Mouse (Mus musculus) MEL (cell line): ENCODE results near the gene Id2. TPM values are rescaled to one million over a fixed set of nuclear protein-coding genes. Genes with fewer than 3 reads are reported as not detected.

Experiments
- DNase-seq: peaks from one replicate; pipeline ENCODE4 v3.0.0; 2011; ENCODE audit warnings: low read depth, low spot score
- H3K27ac ChIP-seq: 2 replicates; pipeline ENCODE4 v1.5.1; 2012; ENCODE audit warnings: low read depth, mild to moderate bottlenecking, control low read depth, low read length, moderate library complexity; ENCODE audit not compliant: control insufficient read depth
- H3K27me3 ChIP-seq, 2 experiments: fragments of 150-350 bp in 1 of 2; sonication (generic) in 1 of 2; 2 replicates each; pipeline ENCODE4 v1.6.1; 2012; ENCODE audit warnings: low read length in 2 of 2, mild to moderate bottlenecking in 2 of 2, improper control_type of control experiment in 1 of 2, moderate library complexity in 1 of 2; ENCODE audit not compliant: insufficient read depth in 2 of 2, control insufficient read depth in 1 of 2
- H3K36me3 ChIP-seq, 2 experiments: 2 replicates each; pipeline ENCODE4 v1.6.1; 2012 to 2014; ENCODE audit warnings: low read length in 2 of 2, improper control_type of control experiment in 1 of 2, inconsistent platforms in 1 of 2, mild to moderate bottlenecking in 1 of 2; ENCODE audit not compliant: insufficient read depth in 2 of 2, control insufficient read depth in 1 of 2
- H3K4me1 ChIP-seq, 2 experiments: fragments of 150-350 bp in 1 of 2; sonication (generic) in 1 of 2; 2 replicates each; pipeline ENCODE4 v1.6.1; 2012; ENCODE audit warnings: low read length in 2 of 2, improper control_type of control experiment in 1 of 2, mild to moderate bottlenecking in 1 of 2; ENCODE audit not compliant: insufficient read depth in 2 of 2, control insufficient read depth in 1 of 2
- H3K4me3 ChIP-seq, 2 experiments: fragments of 150-350 bp in 1 of 2; sonication (generic) in 1 of 2; 2 replicates each; pipeline ENCODE4 v1.5.1; 2012; ENCODE audit warnings: low read depth in 2 of 2, low read length in 2 of 2, mild to moderate bottlenecking in 2 of 2, moderate library complexity in 2 of 2, control low read depth in 1 of 2, improper control_type of control experiment in 1 of 2; ENCODE audit not compliant: control insufficient read depth in 1 of 2, insufficient read depth in 1 of 2
- H3K79me2 ChIP-seq: 2 replicates; pipeline ENCODE4 v1.6.1; 2012; ENCODE audit warnings: mild to moderate bottlenecking, low read length, moderate library complexity; ENCODE audit not compliant: control insufficient read depth, poor library complexity, insufficient read depth
- H3K9ac ChIP-seq: 2 replicates; pipeline ENCODE4 v1.6.1; 2012; ENCODE audit warnings: low read depth, mild to moderate bottlenecking, control low read depth, low read length, moderate library complexity; ENCODE audit not compliant: control insufficient read depth, poor library complexity, severe bottlenecking
- H3K9me3 ChIP-seq: fragments of 150-350 bp; sonication (generic); replicated peaks from 2 replicates; pipeline ENCODE4 v1.6.1; 2012; ENCODE audit warnings: mild to moderate bottlenecking, low read length, improper control_type of control experiment, moderate library complexity; ENCODE audit not compliant: insufficient read depth
- E2F4 ChIP-seq: IDR thresholded peaks from 2 replicates; pipeline ENCODE4 v1.6.1; 2011; ENCODE audit warnings: low read depth, low read length, improper control_type of control experiment, borderline replicate concordance
- EP300 ChIP-seq, 2 experiments: IDR thresholded peaks; 2 replicates each; pipeline ENCODE4 v1.6.1; 2011; ENCODE audit warnings: improper control_type of control experiment in 2 of 2, low read length in 2 of 2, low read depth in 1 of 2, mild to moderate bottlenecking in 1 of 2
- HCFC1 ChIP-seq: IDR thresholded peaks from 2 replicates; pipeline ENCODE4 v1.6.1; 2012; ENCODE audit warnings: low read depth, mild to moderate bottlenecking, inconsistent platforms, low read length, improper control_type of control experiment, moderate library complexity
- MAFK ChIP-seq: IDR thresholded peaks from 2 replicates; pipeline ENCODE4 v1.6.1; 2011; ENCODE audit warnings: low read depth, mild to moderate bottlenecking, low read length, improper control_type of control experiment, borderline replicate concordance
- MAX ChIP-seq: IDR thresholded peaks from 2 replicates; pipeline ENCODE4 v1.6.1; 2011; ENCODE audit warnings: low read length, improper control_type of control experiment
- MAZ ChIP-seq: IDR thresholded peaks from 2 replicates; pipeline ENCODE4 v1.6.1; 2012; ENCODE audit warnings: low read depth, mild to moderate bottlenecking, inconsistent platforms, low read length, improper control_type of control experiment
- MYB ChIP-seq: IDR thresholded peaks from 2 replicates; pipeline ENCODE4 v1.6.1; 2011; ENCODE audit warnings: mild to moderate bottlenecking, low read depth, low read length, improper control_type of control experiment
- MYC ChIP-seq: IDR thresholded peaks from 2 replicates; pipeline ENCODE4 v1.6.1; 2011; ENCODE audit warnings: low read depth, mild to moderate bottlenecking, low read length, improper control_type of control experiment, moderate library complexity
- POLR2AphosphoS2 ChIP-seq: IDR thresholded peaks from 2 replicates; pipeline ENCODE4 v1.6.1; 2011; ENCODE audit warnings: low read length, improper control_type of control experiment
- RAD21 ChIP-seq: IDR thresholded peaks from 2 replicates; pipeline ENCODE4 v1.6.1; 2011; ENCODE audit warnings: mild to moderate bottlenecking, low read depth, low read length, improper control_type of control experiment
- RCOR1 ChIP-seq: IDR thresholded peaks from 2 replicates; pipeline ENCODE4 v1.6.1; 2012; ENCODE audit warnings: low read depth, mild to moderate bottlenecking, inconsistent platforms, low read length, improper control_type of control experiment
- SIN3A ChIP-seq: IDR thresholded peaks from 2 replicates; pipeline ENCODE4 v1.6.1; 2012; ENCODE audit warnings: low read length, improper control_type of control experiment, inconsistent platforms
- TBP ChIP-seq: IDR thresholded peaks from 2 replicates; pipeline ENCODE4 v1.8.0; 2011; ENCODE audit warnings: low read depth, low read length, improper control_type of control experiment
- UBTF ChIP-seq: IDR thresholded peaks from 2 replicates; pipeline ENCODE4 v1.6.1; 2012; ENCODE audit warnings: low read depth, mild to moderate bottlenecking, inconsistent platforms, low read length, improper control_type of control experiment, moderate library complexity, borderline replicate concordance; ENCODE audit not compliant: insufficient read depth
- ZNF384 ChIP-seq: IDR thresholded peaks from 2 replicates; pipeline ENCODE4 v1.6.1; 2012; ENCODE audit warnings: low read depth, mild to moderate bottlenecking, inconsistent platforms, low read length, improper control_type of control experiment
- polyA plus RNA-seq, 2 experiments: library from polyadenylated mRNA; stranded (reverse) in 1 of 2; unstranded in 1 of 2; fragments of >175 nt in 1 of 2; fragments of >200 nt in 1 of 2; gene quantifications; 2 replicates each; pipeline versions ENCODE4 v1.2.1 to v1.2.4; 2012; ENCODE audit warnings: low replicate concordance in 2 of 2, low read depth in 1 of 2; ENCODE audit not compliant: insufficient read length in 2 of 2, insufficient read depth in 1 of 2, missing spikeins in 1 of 2
- total RNA-seq: library from RNA; depleted of rRNA; stranded (reverse); fragments of 300-350 nt; gene quantifications from 2 replicates; pipeline ENCODE4 v1.2.3, GENCODE M21; 2012

The Id2 gene
- total and polyA plus RNA-seq, 3 experiments = 5.8 to 9.1 TPM; not detected in 1

- Histone ChIP-seq H3K9me3 (no peaks in the 10 kb centered on the region), H3K9ac (no peak overlapping the region), H3K79me2 (no peaks in the 10 kb centered on the region), H3K4me3 (no peak overlapping the region), H3K36me3 (no peaks in the 10 kb centered on the region), H3K4me1 (no peaks in the 10 kb centered on the region)
- TF ChIP-seq RAD21 (no peak), MYC (no peak), EP300 (IDR thresholded peaks at IDR 0.05; ENCODE audit: low read depth in 1 of 2, low read length in 2 of 2) (no peak), RCOR1 (no peak), MYB (no peak), HCFC1 (no peak), ZNF384 (no peak), MAFK (no peak), TBP (no peak), UBTF (no peak), E2F4 (no peak), MAZ (no peak), SIN3A (no peak)
- TF ChIP-seq, all 39 proteins: peak for 0
- DNase-seq = no peak
- Histone ChIP-seq H3K27ac (no peak overlapping the region), H3K27me3 (no peaks in the 10 kb centered on the region)
Observed at GRCm38 (mm10) chr12:25083260-25084178, 13.4 kb downstream of the Id2 start.

GRCm38 (mm10) chr12:25074344-25074743 is 22.6 kb downstream of the Id2 start:
- Histone ChIP-seq H3K9ac (no peak overlapping the region), H3K79me2 (no peaks in the 10 kb centered on the region), H3K4me3 (no peak overlapping the region), H3K36me3 (no peaks in the 10 kb centered on the region), H3K4me1 (no peaks in the 10 kb centered on the region), H3K9me3 (no peaks in the 10 kb centered on the region), H3K27ac (no peak overlapping the region), H3K27me3 (no peaks in the 10 kb centered on the region)
- DNase-seq = no peak
- no peak for TF ChIP-seq POLR2AphosphoS2
- no peak for TF ChIP-seq EP300 (IDR thresholded peaks at IDR 0.05; ENCODE audit: low read depth in 1 of 2, low read length in 2 of 2)
- TF ChIP-seq MYB = no peak
- TF ChIP-seq MAZ = no peak
- TF ChIP-seq MAX = no peak
